Mouse (Mus musculus) spleen, postnatal 0 days (tissue): ENCODE measurements around the gene Olfr374. TPM values are rescaled to one million over a fixed set of nuclear protein-coding genes. Genes with fewer than 3 reads are reported as not detected.

Experiments
- polyA plus RNA-seq: library from polyadenylated mRNA; unstranded; fragments of >200 nt; fragmentation: Nextera tagmentation; extraction: Ambion mirVana; gene quantifications from 2 replicates; pipeline ENCODE4 v1.2.1, GENCODE M21; 2015

Olfr374 gene
- 0.04 TPM in 1 of 2 replicates, not detected in the other for polyA plus RNA-seq

GRCm38 (mm10) chr8:72106740-72107139 is at the start of gene Olfr374:
TSS of gene Olfr374 (plus strand) at chr8:72107040.

GRCm38 (mm10) chr8:72082877-72083276 is 24.0 kb upstream of the Olfr374 start, which contains the start of gene Olfr373:
TSS of gene Olfr373 (plus strand) at chr8:72083177.

GRCm38 (mm10) chr8:72134756-72135445 is 28.1 kb downstream of the Olfr374 start, which contains the start of gene Tpm4:
TSS of gene Tpm4 (plus strand) at chr8:72134975.

DNA sequence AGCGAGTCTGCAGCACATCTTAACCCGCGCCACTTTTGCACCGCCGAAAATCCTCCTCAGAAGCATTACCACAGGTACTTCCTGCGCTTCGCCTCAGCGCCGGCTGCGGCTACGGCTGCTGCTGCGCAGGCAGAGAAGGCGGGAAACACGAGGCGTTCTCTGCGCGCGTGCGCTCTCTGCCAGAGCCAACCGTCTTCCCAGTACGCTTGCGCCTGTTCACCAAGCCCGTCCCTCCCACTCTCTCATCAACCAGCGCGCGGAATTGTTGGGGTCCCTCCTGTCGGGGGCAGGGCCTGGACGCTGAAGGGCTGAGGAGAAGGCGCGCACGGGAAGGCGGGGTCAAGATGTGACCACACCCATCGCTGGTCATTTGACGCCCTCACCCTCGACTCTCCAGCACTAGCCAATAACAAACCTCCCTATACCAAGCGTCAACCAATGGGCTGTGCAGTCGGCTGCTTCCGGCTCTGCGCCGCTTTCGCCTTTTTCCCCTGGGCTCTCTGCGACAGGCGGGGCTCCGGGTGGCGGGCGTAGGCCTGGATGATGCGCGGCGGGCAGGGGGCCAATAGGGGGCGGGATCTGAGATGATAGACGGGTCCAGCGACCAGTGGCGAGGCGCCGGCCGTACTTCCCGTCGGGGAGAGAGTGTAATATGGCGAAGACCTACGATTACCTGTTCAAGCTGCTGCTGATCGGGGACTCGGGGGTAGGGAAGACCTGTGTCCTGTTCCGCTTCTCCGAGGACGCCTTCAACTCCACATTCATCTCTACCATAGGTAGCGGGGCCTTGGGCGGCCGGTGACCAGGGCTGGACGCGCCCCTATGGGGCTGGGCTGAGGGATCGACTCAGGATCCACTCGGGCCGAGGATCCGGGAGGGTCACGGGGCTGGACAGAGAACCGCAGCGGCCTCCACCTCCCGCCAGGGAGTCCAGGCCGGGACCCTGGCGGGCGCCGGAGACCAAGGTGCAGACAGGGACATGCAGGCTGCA is 54.2 kb downstream of the Olfr374 start, which contains the start of gene Rab8a:
Gene Rab8a, plus strand, starts transcription at position 494 of the 991 bp plus-strand sequence.

Other genes starting within 250 kb of the Olfr374 start
- 2.2 and 2.8 TPM in 2 replicates for gene Zfp709, start 225.0 kb upstream of the Olfr374 start, polyA plus RNA-seq
- 1.0 and 1.6 TPM in 2 replicates for gene Zfp882, start 198.4 kb upstream of the Olfr374 start, polyA plus RNA-seq
- 7.8 and 8.9 TPM in 2 replicates for gene Zfp617, start 198.4 kb upstream of the Olfr374 start, polyA plus RNA-seq
- 10.0 and 10.7 TPM in 2 replicates for gene Zfp961, start 156.0 kb upstream of the Olfr374 start, polyA plus RNA-seq
- 37.6 and 46.6 TPM in 2 replicates for gene Cyp4f18, start 97.4 kb upstream of the Olfr374 start, polyA plus RNA-seq
- gene Olfr372, start 65.8 kb upstream of the Olfr374 start, polyA plus RNA-seq, result 0.13 TPM in 1 of 2 replicates, not detected in the other
- 0.06 and 0.07 TPM in 2 replicates for gene Olfr373, start 23.9 kb upstream of the Olfr374 start, polyA plus RNA-seq
- 196 and 211 TPM in 2 replicates for gene Tpm4, start 27.9 kb downstream of the Olfr374 start, polyA plus RNA-seq
- gene Rab8a, start 54.2 kb downstream of the Olfr374 start, polyA plus RNA-seq, result 58.0 and 61.8 TPM in 2 replicates
- gene Hsh2d, start 82.6 kb downstream of the Olfr374 start, polyA plus RNA-seq, result 2.7 and 3.6 TPM in 2 replicates
- 0.26 and 0.39 TPM in 2 replicates for gene Cib3, start 105.8 kb downstream of the Olfr374 start, polyA plus RNA-seq
- not detected in 2 replicates for gene Gm11034, start 106.6 kb downstream of the Olfr374 start, polyA plus RNA-seq
- gene Fam32a, start 112.7 kb downstream of the Olfr374 start, polyA plus RNA-seq, result 52.6 and 55.1 TPM in 2 replicates
- gene Ap1m1, start 133.0 kb downstream of the Olfr374 start, polyA plus RNA-seq, result 68.3 and 74.6 TPM in 2 replicates
- gene Gm10282, start 198.2 kb downstream of the Olfr374 start, polyA plus RNA-seq, result 12.0 and 12.3 TPM in 2 replicates
- 18.5 and 24.5 TPM in 2 replicates for gene Klf2, start 212.0 kb downstream of the Olfr374 start, polyA plus RNA-seq